Mouse (Mus musculus) forebrain, embryonic 15.5 days (tissue): ENCODE data around the gene Nanos3. TPM values are rescaled to one million over a fixed set of nuclear protein-coding genes. Genes with fewer than 3 reads are reported as not detected.

ENCODE experiments used
- ATAC-seq: fragments of 200-750 bp; cut with Nextera tagmentation; replicated peaks from 2 replicates; pipeline ENCODE4 v1.8.0; 2017; ENCODE audit warnings: mild to moderate bottlenecking, moderate TSS enrichment, moderate library complexity
- H3K27ac ChIP-seq: fragments of 300-500 bp; sonication (generic); replicated peaks from 2 replicates; pipeline ENCODE4 v1.5.1; 2015; ENCODE audit warnings: mild to moderate bottlenecking, inconsistent platforms
- H3K27me3 ChIP-seq: fragments of 300-500 bp; sonication (generic); 2 replicates; pipeline ENCODE4 v1.6.1; 2015; ENCODE audit warnings: inconsistent platforms
- H3K36me3 ChIP-seq: fragments of 300-500 bp; sonication (generic); 2 replicates; pipeline ENCODE4 v1.6.1; 2015; ENCODE audit warnings: mild to moderate bottlenecking, inconsistent platforms
- H3K4me1 ChIP-seq: fragments of 300-500 bp; sonication (generic); 2 replicates; pipeline ENCODE4 v1.6.1; 2015; ENCODE audit warnings: inconsistent platforms
- H3K4me2 ChIP-seq: fragments of 300-500 bp; sonication (generic); replicated peaks from 2 replicates; pipeline ENCODE4 v1.6.1; 2015; ENCODE audit warnings: mild to moderate bottlenecking, inconsistent platforms
- H3K4me3 ChIP-seq: fragments of 300-500 bp; sonication (generic); 2 replicates; pipeline ENCODE4 v1.5.1; 2015; ENCODE audit warnings: mild to moderate bottlenecking, inconsistent platforms
- H3K9ac ChIP-seq: fragments of 300-500 bp; sonication (generic); replicated peaks from 2 replicates; pipeline ENCODE4 v1.6.1; 2015; ENCODE audit warnings: mild to moderate bottlenecking, inconsistent platforms
- H3K9me3 ChIP-seq: fragments of 300-500 bp; sonication (generic); 2 replicates; pipeline ENCODE4 v1.6.1; 2016; ENCODE audit warnings: inconsistent platforms
- WGBS: fragments of 180-500 bp; shearing (Covaris S2); methylation state at CpG from one replicate; pipeline ENCODE4 v1.1.7; 2015; ENCODE audit warnings: mixed read lengths; 5-methylcytosine and 5-hydroxymethylcytosine counted together
- polyA plus RNA-seq: library from polyadenylated mRNA; unstranded; fragments of >200 nt; fragmentation: Nextera tagmentation; extraction: Ambion mirVana; gene quantifications from 2 replicates; pipeline ENCODE4 v1.2.1, GENCODE M21; 2015

Nanos3 gene
- polyA plus RNA-seq: 6.2 and 7.1 TPM in 2 replicates

GRCm38 (mm10) chr8:84185117-84185516 is at the start of gene Nanos3:
Nanos3 (minus strand) TSS chr8:84185217.
- H3K4me2 ChIP-seq: peak within 1 kb of the TSS; percentile 82
- WGBS: 95% methylated on average over 7 of the region's 7 CpGs
- no peaks in the 10 kb centered on the region; the same call in 1 of the 2 replicates for H3K27me3 ChIP-seq
- peaks cover 46% of the 10 kb centered on the region for H3K4me1 ChIP-seq
- H3K9me3 ChIP-seq: no peaks in the 10 kb centered on the region
- H3K36me3 ChIP-seq: no peaks in the 10 kb centered on the region
- H3K9ac ChIP-seq: peak within 1 kb of the TSS; percentile 98
- H3K27ac ChIP-seq: peak within 1 kb of the TSS; percentile 96
- no peak for ATAC-seq
- peak within 1 kb of the TSS; percentile 78 for H3K4me3 ChIP-seq

DNA sequence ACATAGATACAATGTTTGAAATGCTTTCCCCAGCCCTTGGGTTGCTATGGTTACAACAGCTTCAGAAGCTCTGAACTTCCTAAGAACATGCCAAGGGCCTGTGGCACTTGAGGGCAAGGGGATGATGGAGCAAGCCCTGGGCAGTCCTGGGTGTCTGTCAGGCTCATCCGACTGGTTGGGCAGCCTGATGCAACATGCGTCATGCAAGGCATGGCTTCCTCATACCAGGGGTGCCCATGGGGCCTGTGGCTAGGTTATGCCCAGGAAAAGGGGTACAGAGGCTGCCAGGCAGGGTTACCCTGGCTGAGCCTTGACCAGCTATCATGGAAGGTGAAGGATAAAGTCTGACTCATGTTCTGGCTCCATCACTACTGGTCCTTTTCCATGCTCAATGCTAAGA is 48.0 kb upstream of the Nanos3 start:
- H3K4me3 ChIP-seq: no peak overlapping the region
- H3K27ac ChIP-seq: no peak overlapping the region
- no peaks in the 10 kb centered on the region for H3K9me3 ChIP-seq
- no peak for ATAC-seq
- H3K36me3 ChIP-seq: peaks cover 61% of the 10 kb centered on the region
- no peak overlapping the region for H3K4me2 ChIP-seq
- no peaks in the 10 kb centered on the region for H3K27me3 ChIP-seq
- H3K9ac ChIP-seq: no peak overlapping the region
- peaks cover 36% of the 10 kb centered on the region for H3K4me1 ChIP-seq
- 93% methylated on average over 2 of the region's 2 CpGs for WGBS

GRCm38 (mm10) chr8:84230735-84231134 is 45.7 kb upstream of the Nanos3 start:
- H3K9me3 ChIP-seq: no peaks in the 10 kb centered on the region
- H3K4me2 ChIP-seq: no peak overlapping the region
- H3K4me1 ChIP-seq: peaks cover 26% of the 10 kb centered on the region
- WGBS: 73% methylated on average over 17 of the region's 17 CpGs
- no peak overlapping the region for H3K9ac ChIP-seq
- H3K27me3 ChIP-seq: no peaks in the 10 kb centered on the region
- peaks cover 84% of the 10 kb centered on the region for H3K36me3 ChIP-seq
- no peak overlapping the region for H3K27ac ChIP-seq
- ATAC-seq: no peak
- H3K4me3 ChIP-seq: no peak overlapping the region

DNA sequence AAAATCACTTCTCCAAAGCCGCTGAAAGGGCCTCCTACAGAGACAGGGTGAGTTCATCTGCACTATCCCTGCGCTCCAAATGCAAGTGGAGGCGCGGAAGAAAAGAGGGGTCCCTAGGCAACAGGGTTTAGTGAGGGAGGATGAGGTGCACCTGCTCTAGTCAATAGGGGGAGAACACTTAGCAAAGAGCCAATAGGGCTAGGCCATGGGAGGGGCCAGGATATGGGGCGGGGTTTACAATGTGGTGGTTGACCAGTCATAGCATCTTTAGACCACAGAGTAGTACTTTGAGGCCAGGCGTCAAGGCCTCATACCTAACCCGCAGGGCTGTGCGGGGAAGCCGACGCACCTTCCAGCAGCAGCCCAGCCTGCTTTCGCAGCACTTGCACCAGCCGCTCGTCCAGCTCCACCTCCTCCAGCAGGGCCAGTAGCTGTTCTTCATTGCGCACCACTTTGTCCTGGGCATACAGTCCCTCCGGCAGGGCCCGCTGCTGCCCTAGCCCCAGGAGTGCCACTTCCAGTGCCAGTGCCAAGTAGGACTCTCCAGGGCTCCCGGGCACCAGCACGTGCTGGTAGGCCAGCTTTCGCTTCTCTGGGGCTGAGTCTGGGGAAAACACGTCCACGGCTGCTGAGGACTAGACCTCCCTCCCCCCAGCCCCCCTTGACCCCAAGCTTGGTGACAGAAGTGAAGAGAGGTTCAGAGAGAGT is 38.5 kb upstream of the Nanos3 start:
- Histone ChIP-seq H3K9ac (no peak overlapping the region), H3K27me3 (no peaks in the 10 kb centered on the region), H3K4me1 (no peaks in the 10 kb centered on the region), H3K4me3 (no peak overlapping the region), H3K9me3 (no peaks in the 10 kb centered on the region), H3K27ac (no peak overlapping the region), H3K4me2 (no peak overlapping the region), H3K36me3 (peaks cover 94% of the 10 kb centered on the region)
- WGBS: 76% methylated on average over 21 of the region's 21 CpGs
- 0 out of 2 replicates have a peak, but pooled peaks have one; percentile 35 for ATAC-seq

GRCm38 (mm10) chr8:84222566-84223165 is 37.6 kb upstream of the Nanos3 start:
- Histone ChIP-seq H3K9ac (no peak overlapping the region), H3K4me1 (no peaks in the 10 kb centered on the region), H3K9me3 (no peaks in the 10 kb centered on the region), H3K36me3 (peaks cover 94% of the 10 kb centered on the region), H3K27ac (no peak overlapping the region), H3K27me3 (no peaks in the 10 kb centered on the region), H3K4me2 (no peak overlapping the region), H3K4me3 (no peak overlapping the region)
- no peak for ATAC-seq
- WGBS: 91% methylated on average over 9 of the region's 9 CpGs

DNA sequence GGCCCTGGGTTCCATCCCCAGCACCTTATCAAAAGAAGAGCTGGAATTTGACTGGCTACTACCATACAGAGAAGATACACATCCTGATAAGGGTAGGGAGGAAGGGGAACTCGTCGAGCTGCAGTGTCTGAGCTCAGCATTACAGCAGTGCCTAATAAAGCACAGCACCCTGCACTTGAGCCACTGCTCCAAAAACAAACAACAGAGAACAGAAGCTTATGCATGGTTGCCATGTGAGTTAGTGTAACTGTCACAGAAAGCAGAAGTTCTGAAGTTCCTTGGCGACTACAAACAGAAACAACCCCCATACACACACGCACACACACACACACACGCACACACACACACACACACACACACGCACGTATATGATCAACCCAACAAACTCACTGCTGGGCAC is 35.1 kb upstream of the Nanos3 start:
- no peak overlapping the region for H3K9ac ChIP-seq
- no peak overlapping the region for H3K4me3 ChIP-seq
- H3K36me3 ChIP-seq: peaks cover 94% of the 10 kb centered on the region
- no peak overlapping the region for H3K4me2 ChIP-seq
- H3K27ac ChIP-seq: no peak overlapping the region
- no peaks in the 10 kb centered on the region for H3K27me3 ChIP-seq
- 89% methylated on average over 7 of the region's 7 CpGs for WGBS
- H3K9me3 ChIP-seq: no peaks in the 10 kb centered on the region
- no peaks in the 10 kb centered on the region for H3K4me1 ChIP-seq
- no peak for ATAC-seq

- H3K9me3 ChIP-seq: no peaks in the 10 kb centered on the region
- H3K9ac ChIP-seq: no peak overlapping the region
- no peaks in the 10 kb centered on the region for H3K4me1 ChIP-seq
- no peak overlapping the region for H3K27ac ChIP-seq
- ATAC-seq: no peak
- no peak overlapping the region for H3K4me2 ChIP-seq
- 94% methylated on average over 5 of the region's 5 CpGs for WGBS
- H3K4me3 ChIP-seq: no peak overlapping the region
- peaks cover 91% of the 10 kb centered on the region for H3K36me3 ChIP-seq
- no peaks in the 10 kb centered on the region for H3K27me3 ChIP-seq
Observed at GRCm38 (mm10) chr8:84218143-84218542, 33.1 kb upstream of the Nanos3 start.

GRCm38 (mm10) chr8:84217206-84217605 is 32.2 kb upstream of the Nanos3 start:
- Histone ChIP-seq H3K9me3 (no peaks in the 10 kb centered on the region), H3K27me3 (no peaks in the 10 kb centered on the region), H3K4me1 (no peaks in the 10 kb centered on the region), H3K4me2 (no peak overlapping the region), H3K9ac (no peak overlapping the region), H3K36me3 (peaks cover 90% of the 10 kb centered on the region), H3K4me3 (no peak overlapping the region), H3K27ac (no peak overlapping the region)
- 96% methylated on average over 11 of the region's 11 CpGs for WGBS
- no peak for ATAC-seq

GRCm38 (mm10) chr8:84213277-84213676 is 28.3 kb upstream of the Nanos3 start:
- H3K36me3 ChIP-seq: peaks cover 70% of the 10 kb centered on the region
- H3K4me2 ChIP-seq: no peak overlapping the region
- WGBS: 95% methylated on average over 4 of the region's 4 CpGs
- H3K9ac ChIP-seq: no peak overlapping the region
- H3K4me1 ChIP-seq: peaks cover 21% of the 10 kb centered on the region
- H3K4me3 ChIP-seq: no peak overlapping the region
- H3K27me3 ChIP-seq: no peaks in the 10 kb centered on the region
- no peaks in the 10 kb centered on the region for H3K9me3 ChIP-seq
- ATAC-seq: no peak
- no peak overlapping the region for H3K27ac ChIP-seq

- peaks cover 58% of the 10 kb centered on the region for H3K36me3 ChIP-seq
Observed at GRCm38 (mm10) chr8:84211881-84212563, 27.0 kb upstream of the Nanos3 start.

DNA sequence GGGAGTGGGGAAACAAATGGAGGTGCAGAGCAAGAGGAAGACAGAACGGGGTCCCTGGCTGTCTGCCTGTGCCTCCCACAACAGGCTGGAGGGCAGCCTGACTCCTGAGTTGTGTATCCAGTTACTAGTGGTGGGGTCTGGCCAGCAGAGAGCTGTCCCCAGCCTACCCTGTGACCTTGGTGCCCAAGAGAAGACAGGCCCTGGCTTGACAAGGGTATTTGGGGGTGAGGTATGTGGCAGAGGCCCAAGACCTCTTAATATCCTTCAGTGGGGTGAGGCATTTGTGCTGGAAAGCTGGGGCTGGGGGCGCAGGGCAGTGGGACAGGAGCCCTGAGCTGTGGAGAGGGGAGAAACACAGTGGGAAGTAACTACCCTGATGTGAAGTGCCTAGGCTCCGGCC is 26.2 kb upstream of the Nanos3 start:
- Histone ChIP-seq H3K27ac (no peak overlapping the region), H3K9me3 (no peaks in the 10 kb centered on the region), H3K4me2 (no peak overlapping the region), H3K9ac (no peak overlapping the region), H3K36me3 (peaks cover 49% of the 10 kb centered on the region), H3K27me3 (no peaks in the 10 kb centered on the region), H3K4me1 (peaks cover 31% of the 10 kb centered on the region), H3K4me3 (no peak overlapping the region)
- WGBS: 96% methylated on average over 3 of the region's 3 CpGs
- no peak for ATAC-seq

More at GRCm38 (mm10) chr8:84211881-84212563, 27.0 kb upstream of the Nanos3 start:
- WGBS: 93% methylated on average over 31 of the region's 31 CpGs
- ATAC-seq: no peak
- Histone ChIP-seq H3K4me2 (no peak overlapping the region), H3K27me3 (no peaks in the 10 kb centered on the region), H3K27ac (no peak overlapping the region), H3K9me3 (no peaks in the 10 kb centered on the region), H3K4me3 (no peak overlapping the region), H3K9ac (no peak overlapping the region), H3K4me1 (peaks cover 31% of the 10 kb centered on the region)

- Histone ChIP-seq H3K9ac (no peak overlapping the region), H3K4me3 (no peak overlapping the region), H3K9me3 (no peaks in the 10 kb centered on the region), H3K27ac (no peak overlapping the region), H3K27me3 (no peaks in the 10 kb centered on the region), H3K4me2 (peak overlapping the region; percentile 32; the same call in 1 of the 2 replicates), H3K4me1 (peaks cover 31% of the 10 kb centered on the region), H3K36me3 (peaks cover 40% of the 10 kb centered on the region)
- WGBS: 55% methylated on average over 34 of the region's 34 CpGs
- peak; percentile 35; the same call in 1 of the 2 replicates for ATAC-seq
Observed at GRCm38 (mm10) chr8:84210167-84210791, 25.3 kb upstream of the Nanos3 start.
